Mouse (Mus musculus): ENCODE measurements around the gene Sh3d21. TPM values are rescaled to one million over a fixed set of nuclear protein-coding genes. Genes with fewer than 3 reads are reported as not detected.

Sh3d21 gene
- total and polyA plus RNA-seq, 3 experiments, result 0.27 to 0.69 (median 0.53) TPM

DNA sequence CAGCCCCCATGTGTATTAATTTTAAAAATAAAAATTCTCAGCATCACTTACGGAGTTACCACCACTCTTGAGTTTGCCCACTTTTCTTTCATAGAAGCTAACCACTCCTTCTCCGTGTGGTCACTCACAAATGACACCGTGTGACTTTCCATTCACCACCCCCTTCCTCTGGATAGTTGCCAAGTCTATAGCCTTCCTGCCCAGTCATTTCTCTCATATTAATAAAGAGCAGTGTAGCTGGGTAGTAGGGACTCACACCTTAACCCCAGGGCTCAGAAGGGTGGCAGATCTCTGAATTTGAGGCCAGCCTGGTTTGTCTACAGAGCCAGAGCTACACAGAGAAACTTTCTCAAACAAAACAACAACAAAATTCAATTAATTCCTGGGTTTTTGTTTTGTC lies 34.2 kb upstream of the Sh3d21 start:
- Histone ChIP-seq H3K4me3 (ENCODE audit: low read depth, low read length) (no peak overlapping the region; the same call in 1 of the 2 replicates), H3K27me3 (ENCODE audit: insufficient read depth, low read length) (no peaks in the 10 kb centered on the region), H3K9me3 (replicated peaks) (no peaks in the 10 kb centered on the region), H3K36me3 (replicated peaks) (peaks cover 66% of the 10 kb centered on the region), H3K4me1 (ENCODE audit: insufficient read depth, low read depth, low read length) (peaks cover 48% of the 10 kb centered on the region)
- TF ChIP-seq CTCF (IDR thresholded peaks at IDR 0.05; ENCODE audit: low read depth, low read length), result no peak
- no peak for TF ChIP-seq POLR2AphosphoS5 (IDR thresholded peaks at IDR 0.05; ENCODE audit: insufficient replicate concordance, low read depth, low read length)
- TF ChIP-seq GATA2 (IDR thresholded peaks at IDR 0.05; ENCODE audit: borderline replicate concordance, low read depth, low read length), result no peak
- no peak for TF ChIP-seq TAL1 (conservative IDR thresholded peaks at IDR 0.05; ENCODE audit: low read depth, low read length)
- TF ChIP-seq GATA1 (IDR thresholded peaks at IDR 0.05; ENCODE audit: borderline replicate concordance, low read length), result no peak
- DNase-seq (ENCODE audit: low spot score), result no peak
- ATAC-seq (ENCODE audit: extremely low read depth, insufficient number of reproducible peaks, low FRiP score, poor library complexity, severe bottlenecking), result no peak

DNA sequence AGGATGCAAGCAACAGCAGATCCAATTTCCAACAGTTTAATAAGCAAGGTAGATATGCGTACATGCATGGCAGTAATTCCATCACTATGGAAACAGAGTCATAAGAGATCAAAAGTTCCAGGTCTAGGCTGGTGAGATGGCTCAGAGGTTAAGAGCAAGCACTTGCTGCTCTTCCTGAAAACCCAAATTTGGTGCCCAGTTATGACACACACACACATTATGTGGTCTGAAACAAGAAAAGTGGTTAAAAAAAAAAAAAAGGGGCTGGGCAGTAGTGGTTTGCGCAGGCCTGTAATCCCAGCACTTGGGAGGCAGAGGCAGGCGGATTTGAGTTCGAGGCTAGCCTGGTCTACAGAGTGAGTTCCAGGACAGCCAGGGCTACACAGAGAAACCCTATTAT lies 31.6 kb upstream of the Sh3d21 start:
- H3K36me3 ChIP-seq (replicated peaks), result peaks cover 81% of the 10 kb centered on the region
- H3K27me3 ChIP-seq (ENCODE audit: insufficient read depth, low read length), result no peaks in the 10 kb centered on the region
- H3K4me3 ChIP-seq (ENCODE audit: low read depth, low read length), result no peak overlapping the region
- TF ChIP-seq TAL1 (conservative IDR thresholded peaks at IDR 0.05; ENCODE audit: low read depth, low read length), result no peak
- TF ChIP-seq CTCF (IDR thresholded peaks at IDR 0.05; ENCODE audit: low read depth, low read length), result no peak
- no peak for TF ChIP-seq GATA2 (IDR thresholded peaks at IDR 0.05; ENCODE audit: borderline replicate concordance, low read depth, low read length)
- TF ChIP-seq GATA1 (IDR thresholded peaks at IDR 0.05; ENCODE audit: borderline replicate concordance, low read length), result no peak
- no peak for TF ChIP-seq POLR2AphosphoS5 (IDR thresholded peaks at IDR 0.05; ENCODE audit: insufficient replicate concordance, low read depth, low read length)
- H3K9me3 ChIP-seq (replicated peaks), result no peaks in the 10 kb centered on the region
- H3K4me1 ChIP-seq (ENCODE audit: insufficient read depth, low read depth, low read length), result peaks cover 46% of the 10 kb centered on the region
- DNase-seq (ENCODE audit: low spot score), result no peak
- ATAC-seq (ENCODE audit: extremely low read depth, insufficient number of reproducible peaks, low FRiP score, poor library complexity, severe bottlenecking), result no peak

- Histone ChIP-seq H3K36me3 (replicated peaks) (peaks cover 84% of the 10 kb centered on the region), H3K4me1 (ENCODE audit: insufficient read depth, low read depth, low read length) (peaks cover 41% of the 10 kb centered on the region), H3K4me3 (ENCODE audit: low read depth, low read length) (no peak overlapping the region), H3K9me3 (replicated peaks) (no peaks in the 10 kb centered on the region), H3K27me3 (ENCODE audit: insufficient read depth, low read length) (no peaks in the 10 kb centered on the region)
- ATAC-seq (ENCODE audit: extremely low read depth, insufficient number of reproducible peaks, low FRiP score, poor library complexity, severe bottlenecking) (no peak), DNase-seq (ENCODE audit: low spot score) (no peak)
- no peak for TF ChIP-seq CTCF (IDR thresholded peaks at IDR 0.05; ENCODE audit: low read depth, low read length)
- no peak for TF ChIP-seq TAL1 (conservative IDR thresholded peaks at IDR 0.05; ENCODE audit: low read depth, low read length)
Measured at GRCm38 (mm10) chr4:126194216-126194615, 30.9 kb upstream of the Sh3d21 start.

GRCm38 (mm10) chr4:126190636-126191035 lies 27.3 kb upstream of the Sh3d21 start:
- Histone ChIP-seq H3K4me1 (ENCODE audit: insufficient read depth, low read depth, low read length) (peaks cover 26% of the 10 kb centered on the region; the same call in 1 of the 2 replicates), H3K27me3 (ENCODE audit: insufficient read depth, low read length) (no peaks in the 10 kb centered on the region), H3K36me3 (replicated peaks) (peaks cover 95% of the 10 kb centered on the region), H3K9me3 (replicated peaks) (no peaks in the 10 kb centered on the region), H3K4me3 (ENCODE audit: low read depth, low read length) (no peak overlapping the region)
- TF ChIP-seq TAL1 (conservative IDR thresholded peaks at IDR 0.05; ENCODE audit: low read depth, low read length), result no peak
- no peak for TF ChIP-seq GATA2 (IDR thresholded peaks at IDR 0.05; ENCODE audit: borderline replicate concordance, low read depth, low read length)
- TF ChIP-seq POLR2AphosphoS5 (IDR thresholded peaks at IDR 0.05; ENCODE audit: insufficient replicate concordance, low read depth, low read length), result no peak
- TF ChIP-seq GATA1 (IDR thresholded peaks at IDR 0.05; ENCODE audit: borderline replicate concordance, low read length), result no peak
- no peak for TF ChIP-seq CTCF (IDR thresholded peaks at IDR 0.05; ENCODE audit: low read depth, low read length)
- ATAC-seq (ENCODE audit: extremely low read depth, insufficient number of reproducible peaks, low FRiP score, poor library complexity, severe bottlenecking), result no peak
- DNase-seq (ENCODE audit: low spot score), result no peak

- Histone ChIP-seq H3K4me3 (ENCODE audit: low read depth, low read length) (no peak overlapping the region), H3K36me3 (replicated peaks) (peaks cover 95% of the 10 kb centered on the region), H3K9me3 (replicated peaks) (no peaks in the 10 kb centered on the region), H3K27me3 (ENCODE audit: insufficient read depth, low read length) (no peaks in the 10 kb centered on the region), H3K4me1 (ENCODE audit: insufficient read depth, low read depth, low read length) (peaks cover 20% of the 10 kb centered on the region; the same call in 1 of the 2 replicates)
- DNase-seq (ENCODE audit: low spot score), result no peak
- ATAC-seq (ENCODE audit: extremely low read depth, insufficient number of reproducible peaks, low FRiP score, poor library complexity, severe bottlenecking), result no peak
- no peak for TF ChIP-seq POLR2AphosphoS5 (IDR thresholded peaks at IDR 0.05; ENCODE audit: insufficient replicate concordance, low read depth, low read length)
- TF ChIP-seq GATA1 (IDR thresholded peaks at IDR 0.05; ENCODE audit: borderline replicate concordance, low read length), result no peak
- TF ChIP-seq CTCF (IDR thresholded peaks at IDR 0.05; ENCODE audit: low read depth, low read length), result no peak
- no peak for TF ChIP-seq TAL1 (conservative IDR thresholded peaks at IDR 0.05; ENCODE audit: low read depth, low read length)
- TF ChIP-seq GATA2 (IDR thresholded peaks at IDR 0.05; ENCODE audit: borderline replicate concordance, low read depth, low read length), result no peak
Measured at GRCm38 (mm10) chr4:126187096-126187495, 23.8 kb upstream of the Sh3d21 start.

- Histone ChIP-seq H3K4me1 (ENCODE audit: insufficient read depth, low read depth, low read length) (peaks cover 9% of the 10 kb centered on the region; the same call in 1 of the 2 replicates), H3K9me3 (replicated peaks) (no peaks in the 10 kb centered on the region), H3K4me3 (ENCODE audit: low read depth, low read length) (no peak overlapping the region), H3K27me3 (ENCODE audit: insufficient read depth, low read length) (no peaks in the 10 kb centered on the region), H3K36me3 (replicated peaks) (peaks cover 94% of the 10 kb centered on the region)
- TF ChIP-seq POLR2AphosphoS5 (IDR thresholded peaks at IDR 0.05; ENCODE audit: insufficient replicate concordance, low read depth, low read length), result no peak
- no peak for TF ChIP-seq CTCF (IDR thresholded peaks at IDR 0.05; ENCODE audit: low read depth, low read length)
- TF ChIP-seq TAL1 (conservative IDR thresholded peaks at IDR 0.05; ENCODE audit: low read depth, low read length), result no peak
- no peak for TF ChIP-seq GATA2 (IDR thresholded peaks at IDR 0.05; ENCODE audit: borderline replicate concordance, low read depth, low read length)
- no peak for TF ChIP-seq GATA1 (IDR thresholded peaks at IDR 0.05; ENCODE audit: borderline replicate concordance, low read length)
- ATAC-seq (ENCODE audit: extremely low read depth, insufficient number of reproducible peaks, low FRiP score, poor library complexity, severe bottlenecking), result no peak
- no peak for DNase-seq (ENCODE audit: low spot score)
Measured at GRCm38 (mm10) chr4:126183034-126183433, 19.7 kb upstream of the Sh3d21 start.
